Mouse (Mus musculus) embryonic facial prominence, embryonic 11.5 days (tissue): ENCODE results near the gene Zfp146. TPM values are rescaled to one million over a fixed set of nuclear protein-coding genes. Genes with fewer than 3 reads are reported as not detected.
"Not testable (repeated sequence)": the region's sequence is repeated elsewhere in the genome, so short reads cannot be mapped to it uniquely, and the experiment has no call there.

ENCODE experiments used
- ATAC-seq: fragments of 200-750 bp; cut with Nextera tagmentation; replicated peaks from 2 replicates; pipeline ENCODE4 v1.8.0; 2017; ENCODE audit warnings: low read depth; ENCODE audit not compliant: insufficient number of reproducible peaks, low FRiP score, low TSS enrichment
- DNase-seq: peaks from one replicate; pipeline ENCODE4 v3.0.0-alpha.2; 2015; ENCODE audit warnings: low spot score
- H3K27ac ChIP-seq: fragments of 300-500 bp; sonication (generic); replicated peaks from 2 replicates; pipeline ENCODE4 v1.5.1; 2014; ENCODE audit warnings: mild to moderate bottlenecking, low read depth, low read length, control low read depth
- H3K27me3 ChIP-seq: fragments of 300-500 bp; sonication (generic); 2 replicates; pipeline ENCODE4 v1.6.1; 2014; ENCODE audit warnings: mild to moderate bottlenecking, low read length, moderate library complexity, mixed read lengths; ENCODE audit not compliant: control insufficient read depth, insufficient read depth
- H3K36me3 ChIP-seq: fragments of 300-500 bp; sonication (generic); replicated peaks from 2 replicates; pipeline ENCODE4 v1.6.1; 2014; ENCODE audit warnings: low read depth, mild to moderate bottlenecking, low read length, moderate library complexity, mixed read lengths; ENCODE audit not compliant: control insufficient read depth, insufficient read depth
- H3K4me1 ChIP-seq: fragments of 300-500 bp; sonication (generic); 2 replicates; pipeline ENCODE4 v1.6.1; 2014; ENCODE audit warnings: low read length, mixed read lengths; ENCODE audit not compliant: control insufficient read depth, insufficient read depth
- H3K4me2 ChIP-seq: fragments of 300-500 bp; sonication (generic); 2 replicates; pipeline ENCODE4 v1.6.1; 2014; ENCODE audit warnings: low read depth, mild to moderate bottlenecking, control low read depth, low read length, moderate library complexity
- H3K4me3 ChIP-seq: fragments of 300-500 bp; sonication (generic); 2 replicates; pipeline ENCODE4 v1.5.1; 2014; ENCODE audit warnings: low read depth, low read length, control low read depth
- H3K9ac ChIP-seq: fragments of 300-500 bp; sonication (generic); replicated peaks from 2 replicates; pipeline ENCODE4 v1.6.1; 2014; ENCODE audit warnings: mild to moderate bottlenecking, control low read depth, low read length
- H3K9me3 ChIP-seq: fragments of 300-500 bp; sonication (generic); replicated peaks from 2 replicates; pipeline ENCODE4 v1.6.1; 2016; ENCODE audit warnings: mild to moderate bottlenecking, low read length, inconsistent platforms, mixed read lengths; ENCODE audit not compliant: control insufficient read depth
- WGBS: fragments of 180-500 bp; shearing (Covaris S2); extraction: QIAGEN DNeasy Blood & Tissue Kit; methylation state at CpG from one replicate; pipeline ENCODE4 v1.1.7; 2014; 5-methylcytosine and 5-hydroxymethylcytosine counted together
- polyA plus RNA-seq: library from polyadenylated mRNA; unstranded; fragments of >200 nt; fragmentation: Nextera tagmentation; extraction: Ambion mirVana; gene quantifications from 2 replicates; pipeline ENCODE4 v1.2.1, GENCODE M21; 2014

The Zfp146 gene
- polyA plus RNA-seq, 1 experiment from 2014 or later, result 23.0 TPM

DNA sequence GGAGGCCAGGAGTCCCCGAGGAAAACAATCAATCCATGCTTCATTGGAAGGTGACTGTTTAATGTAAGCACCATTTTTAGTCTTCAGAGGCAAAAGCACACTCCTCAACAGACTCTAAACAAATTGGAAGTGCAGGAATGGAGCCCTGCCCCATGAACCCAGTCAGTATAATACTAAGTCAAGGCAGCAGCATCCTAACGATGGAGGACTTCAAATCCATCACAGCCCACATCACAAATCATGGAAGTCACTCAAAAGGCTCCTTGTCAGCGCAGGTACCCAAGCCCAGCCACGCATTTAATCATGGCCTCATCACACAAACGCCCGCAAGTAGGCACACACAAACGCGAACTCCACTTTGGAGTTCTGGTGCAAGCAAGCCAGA lies 26.4 kb downstream of the Zfp146 start:
- Histone ChIP-seq H3K9ac (peak overlapping the region; percentile 44), H3K27ac (no peak overlapping the region), H3K4me3 (peak overlapping the region; percentile 40), H3K27me3 (no peaks in the 10 kb centered on the region), H3K4me1 (no peaks in the 10 kb centered on the region), H3K4me2 (peak overlapping the region; percentile 45), H3K9me3 (peaks cover under 1% of the 10 kb centered on the region; the same call in 1 of the 2 replicates), H3K36me3 (peaks cover 3% of the 10 kb centered on the region)
- no peak for DNase-seq
- no peak for ATAC-seq
- WGBS, result 17% methylated on average over 8 of the region's 8 CpGs

DNA sequence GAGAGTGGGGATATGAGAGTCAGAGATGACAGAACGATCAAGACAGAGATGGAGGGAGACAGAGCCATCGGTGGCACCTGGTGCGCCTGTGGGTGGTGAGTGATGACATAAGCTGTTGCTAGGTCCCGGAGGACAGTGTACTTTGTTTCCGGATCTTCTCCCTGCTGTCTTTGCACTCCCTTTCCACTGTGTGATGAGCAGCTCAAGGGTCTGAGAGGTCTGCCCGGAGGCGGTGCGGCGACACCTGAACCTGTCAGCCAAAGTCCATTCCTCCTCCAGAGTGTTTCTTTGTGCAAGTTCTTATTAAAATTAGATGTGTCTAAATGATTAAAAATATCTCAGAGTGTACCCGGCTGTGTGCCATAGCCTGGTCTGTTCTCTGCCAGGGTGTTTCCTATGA lies 32.7 kb downstream of the Zfp146 start:
- H3K27ac ChIP-seq, result no peak overlapping the region
- 88% methylated on average over 10 of the region's 10 CpGs for WGBS
- DNase-seq (no peak), ATAC-seq (no peak)
- no peaks in the 10 kb centered on the region for H3K4me1 ChIP-seq
- no peak overlapping the region for H3K9ac ChIP-seq
- H3K4me3 ChIP-seq, result no peak overlapping the region
- no peak overlapping the region for H3K4me2 ChIP-seq
- H3K36me3 ChIP-seq, result peaks cover 11% of the 10 kb centered on the region
- H3K9me3 ChIP-seq, result no peaks in the 10 kb centered on the region; the same call in 1 of the 2 replicates
- no peaks in the 10 kb centered on the region for H3K27me3 ChIP-seq

DNA sequence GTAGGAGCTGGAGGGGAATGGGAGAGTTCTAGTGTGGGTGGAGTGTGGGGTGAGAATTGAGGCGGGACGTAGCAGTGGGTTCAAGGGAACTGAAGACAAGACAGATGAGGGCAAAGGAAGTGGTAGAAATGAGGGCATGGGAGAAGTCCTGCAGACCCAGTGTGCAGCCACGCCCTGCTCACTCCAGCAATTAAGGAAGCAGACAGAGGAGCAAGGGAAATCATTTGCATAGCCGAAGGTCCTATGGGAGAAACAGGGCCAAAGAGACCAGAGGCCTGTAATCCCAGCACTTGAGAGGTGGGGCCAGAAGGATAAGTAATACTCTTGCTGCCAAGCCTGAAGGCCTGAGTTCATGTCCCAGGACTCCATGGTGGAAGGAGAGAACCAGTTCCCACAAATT lies 37.2 kb downstream of the Zfp146 start:
- H3K27me3 ChIP-seq, result no peaks in the 10 kb centered on the region
- no peak overlapping the region for H3K4me3 ChIP-seq

DNA sequence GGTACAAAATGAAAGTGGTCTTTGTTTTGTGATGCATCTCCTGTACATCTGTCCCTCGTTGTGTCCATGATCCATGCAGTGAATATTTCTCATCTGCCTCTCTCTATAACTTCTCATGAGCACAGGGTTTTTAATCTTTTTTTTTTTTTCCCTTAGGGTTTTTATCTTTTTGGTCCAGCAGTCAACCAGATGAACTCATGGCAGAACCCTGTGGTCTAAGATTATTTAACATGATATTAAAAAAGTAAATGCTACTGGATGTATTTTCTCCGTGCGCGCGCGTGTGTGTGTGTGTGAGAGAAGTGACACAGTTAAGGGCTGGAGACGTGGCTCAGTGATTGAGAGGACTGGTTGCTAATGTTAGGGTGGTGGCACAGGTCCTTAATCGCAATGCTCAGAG lies 39.6 kb downstream of the Zfp146 start:
- ATAC-seq (no peak), DNase-seq (no peak)
- Histone ChIP-seq H3K4me2 (no peak overlapping the region), H3K9me3 (no peaks in the 10 kb centered on the region; the same call in 1 of the 2 replicates), H3K27ac (no peak overlapping the region), H3K4me1 (no peaks in the 10 kb centered on the region), H3K27me3 (no peaks in the 10 kb centered on the region), H3K9ac (no peak overlapping the region), H3K36me3 (peaks cover 13% of the 10 kb centered on the region), H3K4me3 (no peak overlapping the region)
- WGBS, result 95% methylated on average over 8 of the region's 8 CpGs

More for the DNA sequence above, 37.2 kb downstream of the Zfp146 start:
- Histone ChIP-seq H3K9ac (no peak overlapping the region), H3K4me2 (no peak overlapping the region), H3K9me3 (no peaks in the 10 kb centered on the region; the same call in 1 of the 2 replicates), H3K27ac (no peak overlapping the region), H3K4me1 (no peaks in the 10 kb centered on the region), H3K36me3 (peaks cover 13% of the 10 kb centered on the region)
- ATAC-seq, result no peak
- DNase-seq, result no peak
- WGBS, result 91% methylated on average over 4 of the region's 4 CpGs

DNA sequence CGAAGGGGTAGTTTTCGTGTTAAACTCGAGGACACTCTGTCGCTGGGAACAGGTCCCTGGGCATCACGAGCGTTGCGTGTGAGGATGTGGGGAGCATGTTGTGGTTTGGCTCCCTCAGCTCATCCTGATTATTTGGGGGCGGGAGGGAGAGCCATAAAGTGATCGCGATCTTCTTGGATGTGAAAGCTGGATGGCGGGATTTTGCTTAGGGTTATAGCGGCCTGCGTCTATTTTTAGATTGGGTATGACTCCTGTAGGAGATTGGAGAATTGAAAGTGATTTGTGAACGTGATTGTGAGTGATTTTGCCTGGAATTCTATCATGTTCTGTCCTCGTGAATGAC lies 47.4 kb downstream of the Zfp146 start:
- ATAC-seq, result no peak; the same call in 1 of the 2 replicates

DNA sequence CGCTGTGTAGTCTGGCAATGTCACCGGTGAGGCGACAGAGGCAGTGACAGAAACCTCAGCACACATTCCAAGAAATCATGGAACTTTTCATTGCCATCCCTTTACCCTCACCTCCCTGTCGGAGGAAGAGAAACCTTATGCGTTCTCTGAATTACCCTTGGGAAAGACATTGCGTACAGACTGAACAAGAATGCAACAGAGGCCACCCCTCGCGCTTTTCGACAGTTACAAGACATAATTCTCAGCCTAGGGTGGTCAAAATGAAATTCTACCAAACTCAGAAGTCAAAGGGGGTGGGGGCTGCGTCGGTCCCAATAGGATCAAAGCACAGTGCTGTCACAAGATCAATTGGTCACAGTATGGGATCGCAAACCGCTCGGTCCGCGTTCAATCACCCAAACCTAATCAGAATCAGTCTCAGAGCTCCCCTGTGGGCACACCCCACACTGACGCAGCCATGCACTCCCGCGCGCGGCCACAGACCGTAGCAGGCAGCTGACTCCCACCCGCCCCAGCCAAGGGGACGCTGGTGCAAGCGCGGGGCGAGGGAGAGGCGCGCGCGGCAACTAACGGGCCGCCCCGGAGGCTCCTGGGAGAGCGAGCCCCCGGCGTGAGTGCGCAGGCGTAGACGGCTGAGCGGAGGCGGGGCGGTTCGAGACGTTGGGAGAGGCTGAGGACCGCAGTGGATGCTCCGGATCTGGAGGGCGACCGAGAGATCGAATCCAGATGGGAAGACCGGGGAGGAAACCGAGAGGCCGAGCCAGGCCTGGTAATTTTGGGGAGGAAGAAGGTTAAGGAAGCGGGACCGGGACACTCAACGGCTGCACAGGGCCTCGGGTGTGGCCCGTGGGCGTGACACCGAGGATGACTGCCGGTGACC lies 48.0 kb downstream of the Zfp146 start, which contains the start of gene Zfp382:
Gene Zfp382 (plus strand): TSS at position 635 of the 880 bp plus-strand sequence.
- peak; percentile 94 for DNase-seq
- no peaks in the 10 kb centered on the region for H3K36me3 ChIP-seq
- no peaks in the 10 kb centered on the region for H3K9me3 ChIP-seq
- H3K4me2 ChIP-seq, result peak within 1 kb of the TSS; percentile 78
- H3K9ac ChIP-seq, result peak within 1 kb of the TSS; percentile 70
- H3K4me3 ChIP-seq, result peak within 1 kb of the TSS; percentile 57
- H3K27ac ChIP-seq, result peak within 1 kb of the TSS; percentile 48; the same call in 1 of the 2 replicates
- H3K4me1 ChIP-seq, result no peaks in the 10 kb centered on the region
- no peaks in the 10 kb centered on the region for H3K27me3 ChIP-seq
- ATAC-seq, result peak; percentile 96
- WGBS, result under 1% methylated on average over 60 of the region's 61 CpGs

More for the DNA sequence above, 47.4 kb downstream of the Zfp146 start:
- Histone ChIP-seq H3K27ac (0 out of 2 replicates have a peak overlapping the region, but pooled peaks have one; percentile 48), H3K4me1 (no peaks in the 10 kb centered on the region), H3K4me2 (peak overlapping the region; percentile 78), H3K27me3 (no peaks in the 10 kb centered on the region), H3K9ac (peak overlapping the region; percentile 70), H3K4me3 (peak overlapping the region; percentile 57), H3K9me3 (no peaks in the 10 kb centered on the region), H3K36me3 (no peaks in the 10 kb centered on the region)
- peak; percentile 36 for DNase-seq
- WGBS, result 8% methylated on average over 15 of the region's 15 CpGs

DNA sequence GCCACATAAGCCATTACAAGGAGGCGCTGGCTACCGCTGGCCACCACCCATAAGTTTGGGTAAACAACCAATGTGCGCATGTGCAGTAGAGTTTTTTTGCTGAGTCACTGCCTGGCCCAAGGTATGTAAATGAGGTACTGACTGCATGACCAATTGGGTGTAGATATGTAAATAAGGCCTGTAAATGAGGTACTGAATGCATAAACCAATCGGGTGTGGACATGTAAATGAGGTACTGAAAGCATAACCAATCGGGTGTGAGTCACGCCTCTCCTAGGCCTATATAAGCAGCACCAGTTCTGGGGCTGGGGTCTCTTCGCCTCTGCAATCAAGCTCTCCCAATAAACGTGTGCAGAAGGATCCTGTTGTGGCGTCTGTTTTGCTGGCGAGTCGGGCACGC lies 51.6 kb downstream of the Zfp146 start:
- not testable (repeated sequence) for H3K27ac ChIP-seq, H3K36me3 ChIP-seq, H3K4me1 ChIP-seq, DNase-seq, H3K27me3 ChIP-seq, H3K4me2 ChIP-seq, ATAC-seq, H3K9ac ChIP-seq, H3K4me3 ChIP-seq, H3K9me3 ChIP-seq
- WGBS, result 93% methylated on average over 12 of the region's 12 CpGs

DNA sequence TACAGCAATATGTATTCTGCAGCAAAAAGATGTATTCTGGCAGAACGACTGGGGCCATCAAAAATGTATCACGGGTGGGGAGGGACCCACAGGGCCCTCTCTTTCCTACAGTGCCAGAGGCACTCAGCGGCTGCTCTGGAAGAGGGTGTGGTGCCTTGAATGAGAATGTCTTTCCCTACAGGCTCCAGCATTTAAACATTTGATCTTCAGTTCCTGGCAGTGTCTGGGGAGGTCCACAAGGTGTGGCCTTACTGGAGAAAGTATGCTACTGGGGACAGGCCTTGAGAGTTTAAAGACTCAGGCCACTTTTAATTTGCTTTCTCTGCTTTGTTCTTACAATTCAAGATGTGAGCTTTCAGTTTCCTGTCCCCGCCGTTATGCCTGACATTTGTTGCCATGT lies 53.5 kb downstream of the Zfp146 start:
- 91% methylated on average over 5 of the region's 5 CpGs for WGBS
- Histone ChIP-seq H3K36me3 (no peaks in the 10 kb centered on the region), H3K27ac (no peak overlapping the region), H3K9me3 (no peaks in the 10 kb centered on the region), H3K27me3 (no peaks in the 10 kb centered on the region), H3K4me3 (no peak overlapping the region), H3K4me2 (no peak overlapping the region), H3K9ac (no peak overlapping the region), H3K4me1 (no peaks in the 10 kb centered on the region)
- no peak for DNase-seq
- no peak for ATAC-seq
